Mouse (Mus musculus) CH12.LX (cell line): ENCODE data around the gene Gba2. TPM values are rescaled to one million over a fixed set of nuclear protein-coding genes. Genes with fewer than 3 reads are reported as not detected.

Experiments
- DNase-seq: peaks from one replicate; pipeline ENCODE4 v3.0.0-alpha.2; 2013; ENCODE audit errors: extremely low read depth
- H3K27ac ChIP-seq: 2 replicates; pipeline ENCODE4 v1.5.1; 2012; ENCODE audit warnings: low read depth, mild to moderate bottlenecking, control low read depth, moderate library complexity; ENCODE audit not compliant: insufficient read depth
- H3K27me3 ChIP-seq: replicated peaks from 2 replicates; pipeline ENCODE3; 2012; ENCODE audit warnings: inconsistent platforms
- H3K36me3 ChIP-seq, 2 experiments: replicated peaks in 1 of 2; 2 replicates each; pipeline versions ENCODE3 to v1.6.1; 2012; ENCODE audit warnings: inconsistent platforms in 1 of 2, low read length in 1 of 2, mild to moderate bottlenecking in 1 of 2, mixed read lengths in 1 of 2, moderate library complexity in 1 of 2; ENCODE audit not compliant: control insufficient read depth in 1 of 2, insufficient read depth in 1 of 2
- H3K4me1 ChIP-seq, 2 experiments: 2 replicates each; pipeline ENCODE4 v1.6.1; 2012; ENCODE audit warnings: inconsistent platforms in 1 of 2, moderate library complexity in 1 of 2; ENCODE audit not compliant: insufficient read depth in 2 of 2, control insufficient read depth in 1 of 2
- H3K4me2 ChIP-seq: 2 replicates; pipeline ENCODE4 v1.6.1; 2012; ENCODE audit warnings: low read depth, mild to moderate bottlenecking, control low read depth; ENCODE audit not compliant: poor library complexity, insufficient read depth, severe bottlenecking
- H3K4me3 ChIP-seq, 3 experiments: fragments of 150-350 bp in 1 of 3; sonication (generic) in 1 of 3; replicated peaks in 1 of 3; 2 replicates each; pipeline versions ENCODE3 to v1.5.1; 2011 to 2012; ENCODE audit warnings: low read depth in 2 of 3, low read length in 2 of 3, mild to moderate bottlenecking in 2 of 3, moderate library complexity in 2 of 3, control low read depth in 1 of 3, improper control_type of control experiment in 1 of 3, inconsistent platforms in 1 of 3, mixed read lengths in 1 of 3; ENCODE audit not compliant: poor library complexity in 1 of 3
- H3K79me2 ChIP-seq: replicated peaks from 2 replicates; pipeline ENCODE4 v1.6.1; 2012; ENCODE audit warnings: mild to moderate bottlenecking, moderate library complexity; ENCODE audit not compliant: control insufficient read depth, poor library complexity, insufficient read depth, severe bottlenecking; ENCODE audit errors: extremely low read depth
- H3K9ac ChIP-seq: 2 replicates; pipeline ENCODE4 v1.6.1; 2012; ENCODE audit warnings: low read depth, mild to moderate bottlenecking, control low read depth, moderate library complexity; ENCODE audit not compliant: insufficient read depth
- H3K9me3 ChIP-seq: replicated peaks from 2 replicates; pipeline ENCODE3; 2012; ENCODE audit warnings: low read length, inconsistent platforms, mixed read lengths
- CHD2 ChIP-seq: IDR thresholded peaks from 2 replicates; pipeline ENCODE4 v1.6.1; 2011; ENCODE audit warnings: low read length, improper control_type of control experiment
- CTCF ChIP-seq, 2 experiments: IDR thresholded peaks in 1 of 2; conservative IDR thresholded peaks in 1 of 2; 2 replicates each; pipeline ENCODE4 v1.5.1; 2011 to 2012; ENCODE audit warnings: low read depth in 2 of 2, low read length in 2 of 2, improper control_type of control experiment in 1 of 2, inconsistent platforms in 1 of 2, mild to moderate bottlenecking in 1 of 2, moderate library complexity in 1 of 2
- E2F4 ChIP-seq: IDR thresholded peaks from 2 replicates; pipeline ENCODE4 v1.6.1; 2011; ENCODE audit warnings: low read depth, low read length, improper control_type of control experiment; ENCODE audit not compliant: insufficient replicate concordance
- ELF1 ChIP-seq: IDR thresholded peaks from 2 replicates; pipeline ENCODE4 v1.6.1; 2014; ENCODE audit warnings: low read depth, mild to moderate bottlenecking, inconsistent platforms, low read length, improper control_type of control experiment
- GABPA ChIP-seq: IDR thresholded peaks from 2 replicates; pipeline ENCODE4 v1.6.1; 2012; ENCODE audit warnings: low read depth, low read length, improper control_type of control experiment, inconsistent platforms; ENCODE audit not compliant: insufficient replicate concordance
- IRF4 ChIP-seq: IDR thresholded peaks from 2 replicates; pipeline ENCODE4 v1.6.1; 2014; ENCODE audit warnings: low read depth, mild to moderate bottlenecking, inconsistent platforms, low read length, improper control_type of control experiment
- JUN ChIP-seq: IDR thresholded peaks from 2 replicates; pipeline ENCODE4 v1.6.1; 2011; ENCODE audit warnings: low read depth, mild to moderate bottlenecking, low read length, improper control_type of control experiment, moderate library complexity; ENCODE audit not compliant: insufficient read depth
- MAFK ChIP-seq: IDR thresholded peaks from 2 replicates; pipeline ENCODE4 v1.6.1; 2011; ENCODE audit warnings: low read length, improper control_type of control experiment; ENCODE audit not compliant: insufficient replicate concordance
- MAZ ChIP-seq: IDR thresholded peaks from 2 replicates; pipeline ENCODE4 v1.6.1; 2012; ENCODE audit warnings: low read depth, mild to moderate bottlenecking, inconsistent platforms, low read length, improper control_type of control experiment, moderate library complexity
- MEF2A ChIP-seq: IDR thresholded peaks from 2 replicates; pipeline ENCODE4 v1.6.1; 2014; ENCODE audit warnings: low read depth, mild to moderate bottlenecking, inconsistent platforms, low read length, improper control_type of control experiment, borderline replicate concordance
- MXI1 ChIP-seq: IDR thresholded peaks from 2 replicates; pipeline ENCODE4 v1.6.1; 2011; ENCODE audit warnings: mild to moderate bottlenecking, low read depth, low read length, improper control_type of control experiment
- PAX5 ChIP-seq: IDR thresholded peaks from 2 replicates; pipeline ENCODE4 v1.6.1; 2012; ENCODE audit warnings: low read length, inconsistent platforms, mixed read lengths
- POLR2A ChIP-seq: IDR thresholded peaks from 2 replicates; pipeline ENCODE4 v1.6.1; 2011; ENCODE audit warnings: low read depth, mild to moderate bottlenecking, improper control_type of control experiment, low read length
- RAD21 ChIP-seq: IDR thresholded peaks from 2 replicates; pipeline ENCODE4 v1.6.1; 2011; ENCODE audit warnings: low read depth, mild to moderate bottlenecking, low read length, improper control_type of control experiment, moderate library complexity
- RCOR1 ChIP-seq: conservative IDR thresholded peaks from 2 replicates; pipeline ENCODE4 v1.6.1; 2012; ENCODE audit warnings: low read depth, mild to moderate bottlenecking, inconsistent platforms, low read length, improper control_type of control experiment
- SIN3A ChIP-seq: IDR thresholded peaks from 2 replicates; pipeline ENCODE4 v1.6.1; 2012; ENCODE audit warnings: low read length, improper control_type of control experiment, inconsistent platforms
- SMC3 ChIP-seq: IDR thresholded peaks from 2 replicates; pipeline ENCODE4 v1.6.1; 2011; ENCODE audit warnings: low read depth, low read length, improper control_type of control experiment
- TBP ChIP-seq: conservative IDR thresholded peaks from 2 replicates; pipeline ENCODE4 v1.6.1; 2011; ENCODE audit warnings: low read depth, low read length, improper control_type of control experiment
- TCF12 ChIP-seq: IDR thresholded peaks from 2 replicates; pipeline ENCODE4 v1.6.1; 2014; ENCODE audit warnings: low read depth, mild to moderate bottlenecking, inconsistent platforms, low read length, improper control_type of control experiment
- UBTF ChIP-seq: IDR thresholded peaks from 2 replicates; pipeline ENCODE4 v1.6.1; 2012; ENCODE audit warnings: low read depth, mild to moderate bottlenecking, inconsistent platforms, low read length, improper control_type of control experiment, moderate library complexity
- USF1 ChIP-seq: IDR thresholded peaks from 2 replicates; pipeline ENCODE4 v1.6.1; 2014; ENCODE audit warnings: low read depth, mild to moderate bottlenecking, inconsistent platforms, low read length, improper control_type of control experiment
- USF2 ChIP-seq: conservative IDR thresholded peaks from 2 replicates; pipeline ENCODE4 v1.6.1; 2011; ENCODE audit warnings: low read depth, low read length, improper control_type of control experiment
- ZNF384 ChIP-seq: IDR thresholded peaks from 2 replicates; pipeline ENCODE4 v1.6.1; 2012; ENCODE audit warnings: low read depth, low read length, improper control_type of control experiment, inconsistent platforms
- dilution Hi-C: fragments of 300-500 bp; cut with MboI; formaldehyde crosslinking; loops from 2 replicates; pipeline ENCODE4 v1.14.3; 2020; ENCODE audit warnings: low sequenced_read_pairs; ENCODE audit not compliant: extremely low pct_unique_long_range_greater_than_20kb, extremely low pct_ligation_motif_present
- in situ Hi-C: fragments of 300-500 bp; cut with MboI; formaldehyde crosslinking; loops from 3 replicates; pipeline ENCODE4 v1.14.3; 2019; ENCODE audit warnings: low sequenced_read_pairs, low pct_ligation_motif_present, low pct_unique_long_range_greater_than_20kb, mixed read lengths
- polyA plus RNA-seq: library from polyadenylated mRNA; unstranded; fragments of >175 nt; gene quantifications from 2 replicates; pipeline ENCODE4 v1.2.1, GENCODE M21; 2012; ENCODE audit warnings: low read depth; ENCODE audit not compliant: insufficient read length
- total RNA-seq, 2 experiments: library from RNA; depleted of rRNA; stranded (reverse); fragments of 300-350 nt in 1 of 2; fragments of >200 nt in 1 of 2; gene quantifications; 2 replicates each; pipeline ENCODE4 v1.2.3; 2012 to 2014

Gba2 gene
- total and polyA plus RNA-seq, 3 experiments = 3.2 to 11.2 (median 4.1) TPM

DNA sequence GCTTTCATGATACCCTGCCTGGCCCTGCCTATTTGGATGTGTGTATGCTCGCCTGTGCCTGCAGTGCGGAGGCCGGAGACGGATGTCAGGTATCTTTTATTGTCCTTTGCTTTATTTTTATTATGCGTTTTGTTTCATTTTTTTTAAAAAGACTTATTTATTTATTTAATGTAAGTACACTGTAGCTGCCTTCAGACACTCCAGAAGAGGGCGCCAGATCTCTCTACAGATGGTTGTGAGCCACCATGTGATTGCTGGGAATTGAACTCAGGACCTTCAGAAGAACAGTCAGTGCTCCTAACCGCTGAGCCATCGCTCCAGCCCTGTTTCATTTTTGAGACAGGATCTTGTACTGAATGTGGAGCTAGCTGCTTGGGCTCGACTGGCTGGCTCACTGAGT lies 50.2 kb downstream of the Gba2 start:
- peaks cover 17% of the 10 kb centered on the region for H3K27me3 ChIP-seq
- H3K4me3 ChIP-seq = no peak overlapping the region
- H3K4me1 ChIP-seq = peaks cover 0 to 12% of the 10 kb centered on the region in 2 experiments; a peak in 2 of 4 replicates
- dilution Hi-C loops (no loop called here), in situ Hi-C loops (no loop called here)
- no peak overlapping the region for H3K4me2 ChIP-seq
- peaks cover 3% of the 10 kb centered on the region for H3K9me3 ChIP-seq
- DNase-seq = peak; percentile 13
- H3K36me3 ChIP-seq = peaks cover 27 to 37% of the 10 kb centered on the region in 2 experiments
- H3K27ac ChIP-seq = no peak overlapping the region
- H3K79me2 ChIP-seq = no peaks in the 10 kb centered on the region
- TF ChIP-seq SIN3A = no peak
- TF ChIP-seq USF2 = no peak
- no peak for TF ChIP-seq POLR2A
- no peak for TF ChIP-seq RCOR1
- TF ChIP-seq RAD21 = no peak
- TF ChIP-seq MAFK = no peak
- TF ChIP-seq JUN = no peak
- TF ChIP-seq TCF12 = no peak
- no peak for TF ChIP-seq MEF2A
- TF ChIP-seq MAZ = no peak
- no peak for TF ChIP-seq USF1
- TF ChIP-seq ZNF384 = no peak
- no peak for TF ChIP-seq SMC3
- TF ChIP-seq CHD2 = no peak
- TF ChIP-seq E2F4 = no peak
- TF ChIP-seq GABPA = no peak
- TF ChIP-seq UBTF = no peak
- TF ChIP-seq CTCF (conservative IDR thresholded peaks at IDR 0.05 in 1 of 2, IDR thresholded peaks at IDR 0.05 in 1 of 2; ENCODE audit: low read depth in 2 of 2, low read length in 2 of 2) = no peak; a peak in 1 of 4 replicates
- TF ChIP-seq, all 38 proteins: peak for 0
- no peak overlapping the region for H3K9ac ChIP-seq

DNA sequence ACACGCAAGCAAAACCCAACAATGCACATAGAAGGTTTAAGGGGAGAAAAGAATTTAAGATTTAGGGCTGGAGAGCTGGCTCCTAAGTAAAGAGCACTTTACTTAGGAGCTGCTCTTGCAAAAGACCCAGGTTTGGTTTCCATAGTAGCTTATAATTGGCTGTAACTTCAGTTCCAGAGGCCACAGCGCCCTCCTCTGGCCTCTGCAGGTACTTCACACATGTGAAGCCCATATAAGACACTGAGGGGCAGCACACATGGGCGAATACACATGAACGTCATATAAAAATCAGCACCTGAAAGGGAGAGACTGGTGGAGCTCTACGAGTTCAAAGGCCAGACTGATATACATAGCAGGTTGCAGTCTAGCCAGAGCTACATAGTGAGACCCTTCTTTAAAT lies 50.8 kb downstream of the Gba2 start:
- H3K4me2 ChIP-seq = no peak overlapping the region
- H3K4me3 ChIP-seq = no peak overlapping the region
- DNase-seq = peak; percentile 27
- H3K9me3 ChIP-seq = peaks cover 3% of the 10 kb centered on the region
- peaks cover 22% of the 10 kb centered on the region for H3K27me3 ChIP-seq
- peaks cover 0 to 16% of the 10 kb centered on the region in 2 experiments; a peak in 2 of 4 replicates for H3K4me1 ChIP-seq
- dilution Hi-C loops = no loop called here
- H3K36me3 ChIP-seq = peaks cover 21 to 31% of the 10 kb centered on the region in 2 experiments
- H3K27ac ChIP-seq = no peak overlapping the region
- H3K9ac ChIP-seq = no peak overlapping the region
- in situ Hi-C loops = no loop called here
- TF ChIP-seq GABPA (no peak), IRF4 (no peak), JUN (no peak), USF1 (no peak), ELF1 (no peak), ZNF384 (no peak), CTCF (conservative IDR thresholded peaks at IDR 0.05 in 1 of 2, IDR thresholded peaks at IDR 0.05 in 1 of 2; ENCODE audit: low read depth in 2 of 2, low read length in 2 of 2) (peak; percentile 27 to 56; a peak in 2 of 4 replicates), RCOR1 (no peak), USF2 (no peak), E2F4 (no peak), MAZ (no peak), PAX5 (no peak), MEF2A (no peak), MXI1 (no peak), CHD2 (no peak), RAD21 (peak; percentile 36), TBP (no peak), SMC3 (peak; percentile 24), SIN3A (no peak)
- H3K79me2 ChIP-seq = no peaks in the 10 kb centered on the region
